Comparison of ENCODE assay signal across 21 mouse cellular contexts in the genomic region with DNA sequence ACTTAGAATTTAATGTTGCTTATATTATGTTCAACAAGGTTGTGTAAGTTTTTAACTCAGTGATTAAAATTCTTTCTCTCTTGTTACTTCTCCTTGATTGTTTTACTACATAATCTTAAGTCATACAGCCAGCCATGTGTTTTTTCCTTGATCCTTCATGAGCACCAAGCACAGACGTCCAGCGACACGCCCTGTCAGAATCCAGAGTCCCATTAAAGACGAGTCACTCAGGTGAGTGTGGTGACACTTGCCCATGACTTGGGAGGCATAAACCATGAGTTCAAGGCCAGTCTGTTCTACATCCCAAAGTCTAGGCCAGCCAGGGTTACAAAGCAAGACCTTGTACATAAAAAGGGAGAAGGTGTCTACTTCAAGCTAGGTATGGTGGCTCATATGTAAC. TPM values are rescaled to one million over a fixed set of nuclear protein-coding genes. Genes with fewer than 3 reads are reported as not detected.
DNase-seq lines count a peak whose midpoint lies in the region.
"Had no signal": no experiment of that assay in that cellular context is flagged by ENCODE, and none has a peak within 500 bp of the region (broad histone marks: within the 10 kb centered on the region; RNA-seq: fewer than 3 reads in every experiment).

No protein-coding gene starts in this region.

- H3K4me3 ChIP-seq in heart, embryonic 10.5 days: no peak overlapping the region

- H3K27ac ChIP-seq in heart, embryonic 10.5 days: no peak overlapping the region

- intact Hi-C loops in left cerebral cortex, postnatal 14 days (cut with DNase I): no loop called here

- 74% methylated on average over 4 of the region's 4 CpGs for WGBS in heart, embryonic 10.5 days
- WGBS in large intestine, adult 2 months: 33% methylated on average over 4 of the region's 4 CpGs

- no peaks in the 10 kb centered on the region for H3K9me3 ChIP-seq in heart, embryonic 10.5 days
- H3K9me3 ChIP-seq: G1E had no signal

- peak; percentile 81 for DNase-seq in heart, adult 11 months
- no peak for DNase-seq in heart, embryonic 10.5 days (ENCODE audit: low spot score)
- DNase-seq in large intestine, adult 2 months (ENCODE audit: low read depth, low spot score): peak; percentile 51
- DNase-seq in left cerebral cortex, postnatal 14 days (ENCODE audit: low spot score in 2 of 2): no peak
- DNase-seq: adrenal gland, adult 2 months; adrenal gland, adult 8-10 months; adrenal gland, postnatal 10 days; adrenal gland, postnatal 14 days; adrenal gland, postnatal 25 days; adrenal gland, postnatal 36 days; B cell, adult 2 months; cerebellum, adult 11 months; cerebellum, adult 11-12 months; cerebellum, adult 18-20 months had no signal

- H3K36me3 ChIP-seq in heart, embryonic 10.5 days: no peaks in the 10 kb centered on the region
- H3K36me3 ChIP-seq: G1E had no signal

- H3K4me1 ChIP-seq in heart, embryonic 10.5 days: no peaks in the 10 kb centered on the region

- no peaks in the 10 kb centered on the region for H3K27me3 ChIP-seq in heart, embryonic 10.5 days (ENCODE audit: insufficient read depth, poor library complexity, severe bottlenecking)
- H3K27me3 ChIP-seq: CH12.LX, Patski had no signal

RNA-seq across cellular contexts. Expression of a gene that starts 30.8 kb away (rescaled TPM):
- polyA plus RNA-seq in heart, embryonic 10.5 days (2016; fragmentation: Nextera tagmentation; extraction: Ambion mirVana): 252 and 254 TPM in 2 replicates
- 210 and 242 TPM in 2 replicates for polyA plus RNA-seq in large intestine, adult 2 months (2012; rRNA removed)
- total RNA-seq in left cerebral cortex, postnatal 14 days (2021): 100 to 1,000 TPM; 129 to 134 TPM

RNA-seq across cellular contexts. Expression of a gene that starts 33.6 kb away (rescaled TPM):
- 0.51 and 0.92 TPM in 2 replicates for polyA plus RNA-seq in heart, embryonic 10.5 days (2016; fragmentation: Nextera tagmentation; extraction: Ambion mirVana)
- polyA plus RNA-seq in large intestine, adult 2 months (2012; rRNA removed): 0.15 and 0.22 TPM in 2 replicates
- total RNA-seq in left cerebral cortex, postnatal 14 days (2021): under 1 TPM; 0.18 to 0.55 TPM
- total RNA-seq: CH12.LX, MEL had no signal
- polyA plus RNA-seq: activated CD4-positive, CD25-positive, alpha-beta regulatory T cell, adult 4 months; C2C12; CD4-positive, CD25-positive, alpha-beta regulatory T cell, adult 4 months; G1E; Patski had no signal

Comparison
In these comparisons a context has a peak if more than half of its experiments do, and no peak if none do; other contexts are left out.
1. DNase-seq: peak in heart, adult 11 months (single experiment) and large intestine, adult 2 months (single experiment); none in heart, embryonic 10.5 days (single experiment) and left cerebral cortex, postnatal 14 days (0 of 2).